Mouse (Mus musculus) cerebellum, adult 2 months (tissue): ENCODE data around the gene Fzd9. TPM values are rescaled to one million over a fixed set of nuclear protein-coding genes. Genes with fewer than 3 reads are reported as not detected.

Experiments
- DNase-seq, 2 experiments: peaks; one replicate each; pipeline ENCODE4 v3.0.0; 2021
- H3K27ac ChIP-seq: fragments of 200-500 bp; 2 replicates; pipeline ENCODE4 v1.5.1; 2012; ENCODE audit warnings: low read length, control low read depth, inconsistent platforms; ENCODE audit not compliant: insufficient read depth
- H3K27me3 ChIP-seq: fragments of 200-500 bp; 2 replicates; pipeline ENCODE4 v1.6.1; 2012; ENCODE audit warnings: inconsistent platforms, mild to moderate bottlenecking, low read length, moderate library complexity; ENCODE audit not compliant: control insufficient read depth, insufficient read depth
- H3K4me1 ChIP-seq: fragments of 200-500 bp; 2 replicates; pipeline ENCODE4 v1.6.1; 2011; ENCODE audit warnings: low read length; ENCODE audit not compliant: control insufficient read depth, insufficient read depth
- H3K4me3 ChIP-seq: fragments of 200-500 bp; replicated peaks from 2 replicates; pipeline ENCODE3; 2011; ENCODE audit warnings: mild to moderate bottlenecking, low read depth, low read length, control low read depth; ENCODE audit not compliant: insufficient read depth
- CTCF ChIP-seq: fragments of 200-500 bp; IDR thresholded peaks from 2 replicates; pipeline ENCODE4 v1.5.1; 2011; ENCODE audit warnings: low read depth, mild to moderate bottlenecking, control low read depth, low read length, moderate library complexity, borderline replicate concordance; ENCODE audit not compliant: insufficient read depth
- POLR2A ChIP-seq: fragments of 200-500 bp; IDR thresholded peaks from 2 replicates; pipeline ENCODE4 v1.6.1; 2011; ENCODE audit warnings: low read length, control low read depth, borderline replicate concordance; ENCODE audit not compliant: insufficient read depth
- WGBS: fragments of 180-500 bp; shearing (Covaris S2); methylation state at CpG from one replicate; pipeline ENCODE4 v1.1.7; 2018; 5-methylcytosine and 5-hydroxymethylcytosine counted together
- polyA plus RNA-seq: library from polyadenylated mRNA; depleted of rRNA; stranded (reverse); fragments of >200 nt; gene quantifications from 2 replicates; pipeline ENCODE4 v1.2.3, GENCODE M21; 2012

Gene Fzd9
- polyA plus RNA-seq, 1 experiment: 10.1 TPM

- H3K4me3 ChIP-seq: no peak overlapping the region
Measured at GRCm38 (mm10) chr5:135276597-135276996, 25.6 kb upstream of the Fzd9 start.

GRCm38 (mm10) chr5:135274663-135275396 lies 23.8 kb upstream of the Fzd9 start:
- 34% methylated on average over 15 of the region's 15 CpGs for WGBS
- no peak overlapping the region for H3K27ac ChIP-seq
- H3K4me1 ChIP-seq: no peaks in the 10 kb centered on the region
- no peak overlapping the region for H3K4me3 ChIP-seq
- peak in 1 of 2 experiments; percentile 27 for DNase-seq
- no peaks in the 10 kb centered on the region; the same call in 1 of the 2 replicates for H3K27me3 ChIP-seq
- TF ChIP-seq CTCF (no peak), POLR2A (no peak)

More at GRCm38 (mm10) chr5:135276597-135276996, 25.6 kb upstream of the Fzd9 start:
- WGBS: 16% methylated on average over 36 of the region's 36 CpGs
- DNase-seq: no peak
- Histone ChIP-seq H3K27ac (no peak overlapping the region), H3K4me1 (no peaks in the 10 kb centered on the region), H3K27me3 (no peaks in the 10 kb centered on the region; the same call in 1 of the 2 replicates)
- no peak for TF ChIP-seq CTCF
- TF ChIP-seq POLR2A: no peak

- no peaks in the 10 kb centered on the region; the same call in 1 of the 2 replicates for H3K27me3 ChIP-seq
- DNase-seq: peak; percentile 65 to 73
- 4% methylated on average over 12 of the region's 12 CpGs for WGBS
- no peak overlapping the region for H3K4me3 ChIP-seq
- H3K27ac ChIP-seq: no peak overlapping the region
- no peaks in the 10 kb centered on the region for H3K4me1 ChIP-seq
- TF ChIP-seq CTCF: no peak
- no peak for TF ChIP-seq POLR2A
Measured at GRCm38 (mm10) chr5:135271563-135272165, 20.6 kb upstream of the Fzd9 start.

- TF ChIP-seq CTCF: no peak
- TF ChIP-seq POLR2A: no peak
- no peak overlapping the region for H3K27ac ChIP-seq
- H3K4me1 ChIP-seq: no peaks in the 10 kb centered on the region
- H3K4me3 ChIP-seq: no peak overlapping the region
- no peaks in the 10 kb centered on the region; the same call in 1 of the 2 replicates for H3K27me3 ChIP-seq
- 92% methylated on average over 4 of the region's 4 CpGs for WGBS
- DNase-seq: no peak
Measured at GRCm38 (mm10) chr5:135270361-135270760, 19.3 kb upstream of the Fzd9 start.

- TF ChIP-seq POLR2A (no peak), CTCF (no peak)
- no peak for DNase-seq
- WGBS: 73% methylated on average over 8 of the region's 8 CpGs
- Histone ChIP-seq H3K4me1 (no peaks in the 10 kb centered on the region), H3K27me3 (no peaks in the 10 kb centered on the region), H3K27ac (no peak overlapping the region), H3K4me3 (no peak overlapping the region)
Measured at GRCm38 (mm10) chr5:135269451-135269850, 18.4 kb upstream of the Fzd9 start.

GRCm38 (mm10) chr5:135264548-135264947 lies 13.5 kb upstream of the Fzd9 start:
- no peak overlapping the region for H3K27ac ChIP-seq
- DNase-seq: no peak
- no peaks in the 10 kb centered on the region; the same call in 1 of the 2 replicates for H3K27me3 ChIP-seq
- no peak overlapping the region for H3K4me3 ChIP-seq
- H3K4me1 ChIP-seq: no peaks in the 10 kb centered on the region
- no peak for TF ChIP-seq CTCF
- no peak for TF ChIP-seq POLR2A
- 45% methylated on average over 9 of the region's 9 CpGs for WGBS

DNA sequence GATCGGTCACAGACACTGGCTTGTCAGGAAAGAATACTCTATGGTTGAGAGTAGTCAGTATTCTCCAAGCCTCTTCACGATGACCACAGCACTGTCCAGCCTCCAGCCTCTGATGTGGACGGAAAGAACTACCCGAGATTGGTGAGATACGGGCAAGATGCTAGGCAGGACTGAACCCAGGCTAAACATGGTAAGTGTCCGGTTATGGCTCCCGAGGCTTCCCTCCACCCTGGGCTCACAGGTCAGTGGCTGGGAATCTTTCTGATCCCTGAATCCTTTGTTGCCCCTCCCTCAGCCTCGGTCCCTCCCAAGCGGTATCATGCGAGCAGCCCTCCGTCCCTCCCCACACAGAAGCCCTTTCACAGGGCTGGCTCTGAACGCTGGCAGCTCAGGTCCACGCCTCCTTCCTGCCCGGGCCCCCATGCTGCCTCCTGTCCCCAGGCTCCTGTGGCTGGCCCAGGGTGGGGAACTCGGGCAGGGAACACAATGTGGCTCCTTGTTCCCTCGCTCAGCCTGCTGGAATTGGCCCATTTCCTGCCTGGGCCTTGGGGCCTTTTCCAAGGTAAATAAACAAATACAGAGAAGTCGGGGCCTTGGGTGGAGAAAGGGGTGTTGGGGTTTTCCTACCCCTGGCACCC lies 13.0 kb upstream of the Fzd9 start:
- Histone ChIP-seq H3K27ac (no peak overlapping the region), H3K4me3 (no peak overlapping the region), H3K27me3 (no peaks in the 10 kb centered on the region; the same call in 1 of the 2 replicates), H3K4me1 (no peaks in the 10 kb centered on the region)
- DNase-seq: peak in 1 of 2 experiments; percentile 42
- no peak for TF ChIP-seq CTCF
- no peak for TF ChIP-seq POLR2A
- WGBS: 17% methylated on average over 17 of the region's 17 CpGs
